Mouse (Mus musculus): ENCODE data around the gene L3mbtl1. TPM values are rescaled to one million over a fixed set of nuclear protein-coding genes. Genes with fewer than 3 reads are reported as not detected.

Gene L3mbtl1
- polyA plus RNA-seq, 1 experiment from 2014 or later = 0.18 TPM

- H3K27me3 ChIP-seq (replicated peaks) = no peaks in the 10 kb centered on the region
- no peaks in the 10 kb centered on the region for H3K36me3 ChIP-seq
- no peak overlapping the region for H3K4me3 ChIP-seq (replicated peaks)
- no peak for ATAC-seq (ENCODE audit: insufficient read depth, low FRiP score, low read depth)
- no peak overlapping the region for H3K9ac ChIP-seq
- H3K9me3 ChIP-seq = no peaks in the 10 kb centered on the region
- no peak overlapping the region for H3K27ac ChIP-seq
- H3K4me1 ChIP-seq = no peaks in the 10 kb centered on the region
- WGBS = 79% methylated on average over 4 of the region's 4 CpGs
- no peak overlapping the region for H3K4me2 ChIP-seq
These were observed 64.0 kb downstream of the L3mbtl1 start for GRCm38 (mm10) chr2:163007299-163007698.

- Histone ChIP-seq H3K36me3 (no peaks in the 10 kb centered on the region), H3K27me3 (replicated peaks) (no peaks in the 10 kb centered on the region), H3K4me3 (replicated peaks) (peak within 1 kb of the TSS; percentile 62), H3K9ac (peak within 1 kb of the TSS; percentile 48), H3K9me3 (no peaks in the 10 kb centered on the region), H3K27ac (peak within 1 kb of the TSS; percentile 77), H3K4me1 (peaks cover 5% of the 10 kb centered on the region; the same call in 1 of the 2 replicates), H3K4me2 (peak within 1 kb of the TSS; percentile 47)
- under 1% methylated on average over 57 of the region's 57 CpGs for WGBS
- ATAC-seq (ENCODE audit: insufficient read depth, low FRiP score, low read depth) = peak; percentile 92
These were observed 73.9 kb downstream of the L3mbtl1 start, which contains the start of gene Ift52 for GRCm38 (mm10) chr2:163016916-163017743. TSS of gene Ift52 (plus strand) at chr2:163017354.

Other genes with a start within 250 kb of the L3mbtl1 start
- gene Srsf6, start 11.9 kb upstream of the L3mbtl1 start, polyA plus RNA-seq (2015; fragmentation: Nextera tagmentation; extraction: Ambion mirVana) = 170 and 191 TPM in 2 replicates
- 1.2 and 1.4 TPM in 2 replicates for gene Sgk2, start 43.9 kb downstream of the L3mbtl1 start, polyA plus RNA-seq (2015; fragmentation: Nextera tagmentation; extraction: Ambion mirVana)
- 43.2 and 45.5 TPM in 2 replicates for gene Ift52, start 73.9 kb downstream of the L3mbtl1 start, polyA plus RNA-seq (2015; fragmentation: Nextera tagmentation; extraction: Ambion mirVana)
- 23.3 and 26.7 TPM in 2 replicates for gene Mybl2, start 111.2 kb downstream of the L3mbtl1 start, polyA plus RNA-seq (2015; fragmentation: Nextera tagmentation; extraction: Ambion mirVana)
- gene Gtsf1l, start 144.4 kb downstream of the L3mbtl1 start, polyA plus RNA-seq (2015; fragmentation: Nextera tagmentation; extraction: Ambion mirVana) = not detected in 2 replicates